Mouse (Mus musculus): ENCODE measurements around the gene Fgf2. TPM values are rescaled to one million over a fixed set of nuclear protein-coding genes. Genes with fewer than 3 reads are reported as not detected.

Gene Fgf2
- total RNA-seq, 1 experiment from 2014 or later = 3.4 TPM

DNA sequence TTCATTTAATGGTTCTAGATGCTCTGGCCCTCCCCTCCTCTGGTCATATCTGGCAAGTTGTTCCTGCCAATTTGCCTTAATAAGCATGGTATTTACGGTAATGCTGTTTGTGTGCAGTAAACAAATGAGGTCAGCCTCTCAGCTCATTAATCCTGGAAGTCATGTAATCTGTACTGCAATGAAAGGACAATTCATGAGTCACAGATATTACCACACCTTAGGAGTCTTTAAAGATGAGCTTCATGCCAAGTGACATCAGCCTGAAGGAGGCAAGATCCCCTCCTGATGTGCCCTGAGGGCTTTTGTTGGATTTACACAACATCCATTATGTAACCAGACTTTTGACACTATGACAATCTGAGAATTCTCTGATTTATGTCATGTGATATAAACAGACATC is 6.6 kb downstream of the Fgf2 start:
- DNase-seq = no peak

DNA sequence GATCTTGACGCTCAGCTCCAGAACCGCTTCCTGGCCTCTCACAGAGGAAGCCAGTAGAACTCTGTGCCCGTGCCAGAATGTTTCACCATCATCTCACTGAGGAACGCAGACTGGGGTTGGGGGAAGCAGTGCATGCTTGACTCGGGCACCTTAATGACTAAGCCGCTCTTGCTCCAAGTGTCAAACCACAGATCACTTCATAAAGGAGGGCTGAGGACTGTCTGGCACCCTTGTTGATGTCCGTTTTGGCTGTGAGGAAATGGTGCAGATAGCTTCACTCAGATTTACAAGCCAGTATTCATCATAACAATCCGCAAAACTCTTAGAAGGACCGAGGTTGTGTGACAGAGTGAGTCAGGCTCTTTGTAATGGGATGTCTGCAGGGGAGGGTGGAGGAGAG is 12.6 kb downstream of the Fgf2 start:
- peak; percentile 26 for DNase-seq

- no peak for DNase-seq
Measured at GRCm38 (mm10) chr3:37365144-37365543, 17.0 kb downstream of the Fgf2 start.

DNA sequence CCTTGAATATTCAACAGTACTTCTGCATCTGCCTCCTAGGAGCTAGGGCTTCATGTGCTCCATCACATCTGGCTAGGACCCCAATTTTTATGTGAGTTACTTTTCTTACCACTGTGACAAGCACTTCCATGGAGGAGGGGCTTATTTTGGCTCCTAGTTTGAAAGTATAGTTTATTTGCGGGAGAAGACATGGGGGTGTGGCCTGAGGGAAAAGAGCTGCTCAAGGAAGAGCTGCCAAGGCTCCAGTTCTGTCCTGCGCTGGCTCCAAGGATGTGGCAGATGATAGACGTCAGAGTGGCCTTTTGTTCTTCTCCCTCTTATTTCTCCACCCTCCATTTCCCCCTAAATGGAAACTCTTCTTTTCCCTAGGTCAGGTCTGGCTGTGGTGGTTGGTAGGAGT is 17.8 kb downstream of the Fgf2 start:
- no peak for DNase-seq

- DNase-seq = no peak
Measured at GRCm38 (mm10) chr3:37366381-37367053, 18.4 kb downstream of the Fgf2 start.

- no peak for DNase-seq
Measured at GRCm38 (mm10) chr3:37370407-37370806, 22.3 kb downstream of the Fgf2 start.

- no peak for DNase-seq
Measured at GRCm38 (mm10) chr3:37373712-37374111, 25.6 kb downstream of the Fgf2 start.

DNA sequence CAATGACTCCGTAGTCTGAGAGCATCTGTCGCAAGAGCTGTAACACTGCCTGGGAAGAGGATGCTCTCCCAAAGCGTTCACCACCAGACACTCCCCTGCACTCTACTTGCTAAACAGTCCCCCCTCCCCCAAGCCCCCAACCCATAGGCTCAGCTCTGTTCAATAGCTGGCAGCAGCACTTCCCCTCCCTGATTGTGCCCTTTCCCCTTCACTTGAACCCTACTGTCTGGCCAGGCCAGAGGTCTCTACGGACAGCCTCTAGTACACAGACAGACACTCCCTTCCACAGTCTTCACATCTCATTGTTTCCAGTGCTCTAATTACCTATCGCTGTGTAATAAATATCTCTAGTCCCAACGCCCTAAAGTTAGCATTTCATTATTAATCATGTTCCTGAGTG is 29.8 kb downstream of the Fgf2 start:
- no peak for DNase-seq

DNA sequence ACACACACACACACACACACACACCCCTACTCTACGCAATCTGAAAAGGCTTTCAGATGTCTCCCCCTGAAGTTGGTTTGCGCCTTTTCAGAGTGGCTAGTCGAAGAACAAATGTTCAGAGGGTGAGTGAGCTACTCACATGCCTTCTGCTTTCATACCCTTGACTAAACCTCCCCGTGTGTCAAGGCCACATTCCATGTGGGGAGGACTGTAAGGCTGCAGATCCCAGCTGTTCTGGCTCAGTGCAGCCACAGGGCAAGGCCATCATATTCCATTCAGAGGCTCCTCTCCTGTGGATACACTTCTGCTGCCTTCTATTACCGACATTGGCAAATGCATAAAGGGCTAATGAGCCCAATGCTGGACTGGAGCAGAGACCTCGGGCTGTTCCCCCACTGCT is 30.3 kb downstream of the Fgf2 start:
- peak; percentile 58 for DNase-seq

- DNase-seq = no peak
Measured at GRCm38 (mm10) chr3:37379201-37379600, 31.1 kb downstream of the Fgf2 start.

- DNase-seq = peak; percentile 70
Measured at GRCm38 (mm10) chr3:37379930-37380881, 32.1 kb downstream of the Fgf2 start.

- no peak for DNase-seq
Measured at GRCm38 (mm10) chr3:37381457-37381856, 33.3 kb downstream of the Fgf2 start.

DNA sequence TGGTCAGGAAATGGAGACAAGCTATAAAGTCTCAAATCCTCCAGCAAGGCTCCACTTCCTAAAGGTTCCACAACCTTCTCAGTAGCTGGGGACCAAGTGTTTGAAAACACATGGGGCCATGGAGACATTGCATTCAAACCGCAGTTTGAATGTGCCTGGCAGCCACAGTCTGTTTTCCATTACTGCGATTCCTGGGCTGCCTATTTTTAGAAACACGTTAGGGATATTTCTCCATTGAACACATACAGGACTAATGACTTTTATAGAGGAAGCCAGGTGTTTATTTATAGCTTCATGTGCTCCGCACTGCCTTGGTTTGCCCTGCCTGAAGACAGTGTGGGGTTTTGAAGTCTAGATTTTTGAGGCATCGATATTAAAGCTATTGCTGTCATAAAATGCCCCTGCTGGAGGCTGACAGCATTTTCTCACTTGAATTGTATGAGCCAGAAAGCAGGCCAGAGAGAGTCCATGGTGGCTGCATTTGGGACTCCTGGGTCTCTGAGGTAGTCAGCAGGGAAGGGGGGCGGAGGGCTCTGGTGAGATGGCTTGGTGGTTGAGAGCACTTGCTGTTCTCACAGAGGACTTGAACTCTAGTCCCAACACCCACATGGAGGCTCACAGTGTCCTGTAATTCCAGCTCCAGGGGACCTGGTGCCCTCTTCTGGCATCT is 35.1 kb downstream of the Fgf2 start:
- DNase-seq = no peak

GRCm38 (mm10) chr3:37387310-37387709 is 39.2 kb downstream of the Fgf2 start:
- no peak for DNase-seq

- no peak for DNase-seq
Measured at GRCm38 (mm10) chr3:37396930-37397608, 48.9 kb downstream of the Fgf2 start.

- DNase-seq = no peak
Measured at GRCm38 (mm10) chr3:37397646-37398045, 49.5 kb downstream of the Fgf2 start.

DNA sequence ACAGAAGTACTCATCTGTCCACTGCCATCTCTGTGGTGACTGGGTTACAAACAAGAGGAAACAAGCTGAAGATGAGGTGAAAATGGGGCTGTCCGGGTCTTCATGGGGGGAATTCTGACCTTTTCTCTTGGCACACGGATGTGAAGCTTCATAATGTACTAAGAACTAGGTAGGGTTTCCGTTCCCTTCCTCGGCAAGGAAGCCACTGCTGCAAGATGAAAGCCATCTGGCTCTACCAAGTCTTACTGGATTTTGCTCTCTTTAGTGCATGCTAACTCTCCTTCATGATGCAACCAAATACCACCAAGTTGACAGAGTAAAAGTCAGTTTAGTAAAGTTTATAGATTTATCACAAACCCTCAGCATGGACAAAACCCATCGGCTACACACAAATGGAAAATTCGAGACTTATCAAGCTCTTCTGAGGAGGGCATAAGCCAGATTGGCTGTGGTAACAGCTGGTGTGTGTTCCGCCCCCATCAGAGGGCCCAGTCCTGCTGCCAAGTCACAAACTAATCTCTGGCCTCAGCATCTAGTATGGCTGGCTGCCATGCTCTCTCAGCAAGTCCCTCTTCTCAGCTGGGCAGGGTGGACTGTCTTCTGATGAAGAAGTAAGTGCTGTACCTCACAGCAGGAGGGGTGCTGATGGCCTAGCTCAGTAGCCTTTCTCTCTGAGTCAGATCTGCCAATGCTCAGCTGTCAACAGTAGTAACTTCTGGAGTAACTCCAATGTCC is 50.7 kb downstream of the Fgf2 start:
- DNase-seq = peak; percentile 39

DNA sequence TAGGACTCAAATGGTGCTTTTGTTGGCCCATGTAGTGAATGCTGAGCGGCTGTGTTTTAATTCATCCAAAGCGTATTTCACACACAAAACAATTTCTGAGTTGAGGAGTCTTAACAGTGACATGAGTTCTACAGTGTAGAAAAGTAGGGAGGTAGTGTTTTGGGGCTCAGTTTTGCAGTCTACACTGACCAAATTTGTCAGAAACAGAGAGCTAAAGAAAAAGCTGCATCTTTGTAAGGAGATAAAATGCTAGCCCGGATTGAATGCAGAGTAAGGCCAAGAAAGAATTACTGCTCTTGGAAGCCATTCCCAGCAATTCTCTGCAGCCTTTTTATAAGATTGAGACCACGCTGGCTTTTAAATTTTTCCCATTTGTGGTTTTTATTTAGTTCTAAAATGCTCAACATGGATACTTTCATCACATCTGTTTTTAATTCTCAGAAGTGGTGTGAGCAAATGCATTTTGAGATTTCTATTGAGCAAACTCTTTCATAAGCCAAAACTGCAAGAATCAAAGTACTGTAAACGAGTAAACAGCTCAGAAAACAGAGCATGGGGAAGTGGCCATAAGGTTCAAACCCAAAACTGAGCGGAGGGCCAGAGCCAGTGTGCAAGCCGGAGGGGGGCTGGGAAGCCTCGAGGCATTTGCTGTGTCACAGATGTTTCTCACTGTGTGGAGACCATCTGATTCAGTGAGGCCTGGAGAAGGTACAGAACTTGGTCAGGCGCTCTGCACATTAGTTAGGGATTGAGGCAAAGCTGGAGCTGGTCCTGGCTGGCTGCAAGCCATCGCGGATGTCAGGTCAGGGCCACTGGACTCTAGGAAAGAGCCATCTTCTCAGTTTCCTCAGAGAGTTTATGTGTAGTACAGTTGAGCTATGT is 53.8 kb downstream of the Fgf2 start:
- peak; percentile 78 for DNase-seq

GRCm38 (mm10) chr3:37407598-37407997 is 59.5 kb downstream of the Fgf2 start:
- DNase-seq = no peak

GRCm38 (mm10) chr3:37413446-37413845 is 65.3 kb downstream of the Fgf2 start:
- DNase-seq = no peak

Measured in adrenal gland, postnatal 14 days (tissue).